Mouse (Mus musculus) ES-E14 (cell line): ENCODE data around the gene Tbc1d10b. TPM values are rescaled to one million over a fixed set of nuclear protein-coding genes. Genes with fewer than 3 reads are reported as not detected.

Source experiments
- DNase-seq: peaks from one replicate; pipeline ENCODE4 v3.0.0-alpha.2; 2013; ENCODE audit warnings: low read depth, low spot score
- H3K27ac ChIP-seq: 2 replicates; pipeline ENCODE4 v1.5.1; 2012; ENCODE audit warnings: low read depth, mild to moderate bottlenecking, low read length, moderate library complexity, mixed read lengths; ENCODE audit not compliant: poor library complexity, insufficient read depth, severe bottlenecking
- H3K36me3 ChIP-seq: 2 replicates; pipeline ENCODE4 v1.6.1; 2012; ENCODE audit warnings: mild to moderate bottlenecking, low read length, moderate library complexity, mixed read lengths; ENCODE audit not compliant: control insufficient read depth, poor library complexity, insufficient read depth, severe bottlenecking
- H3K4me1 ChIP-seq, 2 experiments: fragments of 150-350 bp in 1 of 2; sonication (generic) in 1 of 2; 2 replicates each; pipeline ENCODE4 v1.6.1; 2012; ENCODE audit warnings: low read length in 2 of 2, mild to moderate bottlenecking in 1 of 2, mixed read lengths in 1 of 2; ENCODE audit not compliant: control insufficient read depth in 2 of 2, insufficient read depth in 2 of 2, poor library complexity in 1 of 2
- H3K4me3 ChIP-seq, 2 experiments: fragments of 150-350 bp in 1 of 2; sonication (generic) in 1 of 2; 2 replicates each; pipeline ENCODE4 v1.5.1; 2012; ENCODE audit warnings: low read length in 2 of 2, low read depth in 1 of 2, mild to moderate bottlenecking in 1 of 2, mixed read lengths in 1 of 2; ENCODE audit not compliant: insufficient read depth in 1 of 2, poor library complexity in 1 of 2, severe bottlenecking in 1 of 2
- H3K9ac ChIP-seq: 2 replicates; pipeline ENCODE4 v1.6.1; 2012; ENCODE audit warnings: low read depth, mild to moderate bottlenecking, low read length, mixed read lengths; ENCODE audit not compliant: poor library complexity, insufficient read depth, severe bottlenecking
- H3K9me3 ChIP-seq: fragments of 150-350 bp; sonication (generic); 2 replicates; pipeline ENCODE4 v1.6.1; 2012; ENCODE audit warnings: low read depth, mild to moderate bottlenecking, low read length; ENCODE audit not compliant: control insufficient read depth, insufficient read depth
- CHD2 ChIP-seq: IDR thresholded peaks from 2 replicates; pipeline ENCODE4 v1.6.1; 2014; ENCODE audit warnings: mild to moderate bottlenecking, low read depth, low read length, inconsistent platforms
- HCFC1 ChIP-seq: IDR thresholded peaks from 2 replicates; pipeline ENCODE4 v1.6.1; 2012; ENCODE audit warnings: low read length, inconsistent platforms, borderline replicate concordance; ENCODE audit not compliant: insufficient read depth
- MAFK ChIP-seq: IDR thresholded peaks from 2 replicates; pipeline ENCODE4 v1.6.1; 2014; ENCODE audit warnings: mild to moderate bottlenecking, low read depth, low read length, inconsistent platforms; ENCODE audit not compliant: insufficient read depth
- ZC3H11A ChIP-seq: IDR thresholded peaks from 2 replicates; pipeline ENCODE4 v1.6.1; 2012; ENCODE audit warnings: low read depth, mild to moderate bottlenecking, inconsistent platforms, low read length, borderline replicate concordance
- ZNF384 ChIP-seq: IDR thresholded peaks from 2 replicates; pipeline ENCODE4 v1.6.1; 2012; ENCODE audit warnings: low read depth, low read length, inconsistent platforms
- in situ Hi-C, 2 experiments: fragments of 600-800 bp; cut with MboI; formaldehyde crosslinking; loops; one replicate each; pipeline ENCODE4 v1.15.1; 2025; ENCODE audit warnings: low sequenced_read_pairs in 2 of 2, inconsistent platforms in 1 of 2; ENCODE audit not compliant: unreplicated experiment in 2 of 2
- total RNA-seq: library from RNA; depleted of rRNA; stranded (reverse); fragments of 300-350 nt; gene quantifications from 2 replicates; pipeline ENCODE4 v1.2.3, GENCODE M21; 2012

The Tbc1d10b gene
- total RNA-seq, 1 experiment = 63.3 TPM

- peak overlapping the region; percentile 94; the same call in 1 of the 2 replicates for H3K27ac ChIP-seq
- no peaks in the 10 kb centered on the region for H3K9me3 ChIP-seq
- H3K9ac ChIP-seq = peak overlapping the region; percentile 85; the same call in 1 of the 2 replicates
- peaks cover 0 to 11% of the 10 kb centered on the region in 2 experiments; a peak in 2 of 4 replicates for H3K4me1 ChIP-seq
- TF ChIP-seq CHD2 (no peak), ZC3H11A (no peak), HCFC1 (no peak), MAFK (no peak), ZNF384 (no peak)
- in situ Hi-C loops = no loop called here
- no peak for DNase-seq
- peak overlapping the region; percentile 81 to 83 for H3K4me3 ChIP-seq
- H3K36me3 ChIP-seq = peaks cover 43% of the 10 kb centered on the region
These were observed 25.5 kb upstream of the Tbc1d10b start for GRCm38 (mm10) chr7:127233765-127234164.

- H3K9me3 ChIP-seq = no peaks in the 10 kb centered on the region
- in situ Hi-C loops = no loop called here
- H3K4me1 ChIP-seq = peaks cover 0 to 11% of the 10 kb centered on the region in 2 experiments; a peak in 2 of 4 replicates
- H3K9ac ChIP-seq = peak overlapping the region; percentile 85
- TF ChIP-seq CHD2 (no peak), ZC3H11A (no peak), MAFK (no peak), ZNF384 (no peak), HCFC1 (no peak)
- H3K36me3 ChIP-seq = peaks cover 43% of the 10 kb centered on the region
- no peak for DNase-seq
- H3K27ac ChIP-seq = peak overlapping the region; percentile 94
- peak overlapping the region; percentile 81 to 83 for H3K4me3 ChIP-seq
These were observed 25.1 kb upstream of the Tbc1d10b start for GRCm38 (mm10) chr7:127233368-127233749.

GRCm38 (mm10) chr7:127232622-127233367 lies 24.5 kb upstream of the Tbc1d10b start, which contains the start of the genes Zfp553 and Sept1:
Gene Zfp553, plus strand, starts transcription at chr7:127233061.
Gene Sept1, minus strand, starts transcription at chr7:127233130.
- DNase-seq = peak; percentile 84
- Histone ChIP-seq H3K36me3 (peaks cover 39% of the 10 kb centered on the region), H3K9ac (peak within 1 kb of the TSS; percentile 85), H3K27ac (peak within 1 kb of the TSS; percentile 94), H3K9me3 (no peaks in the 10 kb centered on the region), H3K4me1 (peaks cover 0 to 11% of the 10 kb centered on the region in 2 experiments; a peak in 2 of 4 replicates), H3K4me3 (peak within 1 kb of the TSS; percentile 81 to 83)
- TF ChIP-seq MAFK = no peak
- TF ChIP-seq CHD2 = no peak
- TF ChIP-seq ZNF384 = no peak
- peak; percentile 19 for TF ChIP-seq HCFC1
- no peak for TF ChIP-seq ZC3H11A
- in situ Hi-C loops = no loop called here

- no peaks in the 10 kb centered on the region for H3K9me3 ChIP-seq
- H3K4me1 ChIP-seq = peaks cover 3 to 13% of the 10 kb centered on the region in 2 experiments; a peak in 2 of 4 replicates
- TF ChIP-seq HCFC1 (no peak), ZNF384 (0 out of 2 replicates have a peak, but pooled peaks have one; percentile 27)
- H3K36me3 ChIP-seq = peaks cover 32% of the 10 kb centered on the region
- peak overlapping the region; percentile 81 to 83 for H3K4me3 ChIP-seq
- no peak for DNase-seq
- H3K9ac ChIP-seq = peak overlapping the region; percentile 85
- H3K27ac ChIP-seq = peak overlapping the region; percentile 94
- in situ Hi-C loops = no loop called here
These were observed 23.8 kb upstream of the Tbc1d10b start for GRCm38 (mm10) chr7:127231826-127232621.
